Mouse (Mus musculus): ENCODE data around the gene Ralgps1.

Gene Ralgps1

DNA sequence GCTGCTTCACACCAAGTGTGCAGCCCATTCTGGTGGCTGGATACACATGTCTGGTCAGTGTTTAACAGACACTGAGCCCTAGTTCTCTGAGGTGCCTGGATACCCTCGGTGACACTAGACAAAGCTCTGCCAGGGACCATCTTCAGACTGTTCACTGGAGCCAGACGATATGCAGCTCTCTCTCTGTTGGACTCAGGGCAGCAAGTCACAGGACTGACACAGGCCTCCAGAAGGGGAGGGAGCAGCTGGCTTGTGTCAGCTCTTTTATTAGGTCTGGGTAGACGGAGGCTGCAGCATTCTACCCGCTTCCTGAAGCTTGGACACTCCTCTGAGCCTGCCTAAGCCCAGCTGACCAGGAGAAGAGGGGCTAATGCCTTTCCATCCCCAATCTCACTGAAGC is 164.2 kb downstream of the Ralgps1 start:
- peak; percentile 89 for DNase-seq

DNA sequence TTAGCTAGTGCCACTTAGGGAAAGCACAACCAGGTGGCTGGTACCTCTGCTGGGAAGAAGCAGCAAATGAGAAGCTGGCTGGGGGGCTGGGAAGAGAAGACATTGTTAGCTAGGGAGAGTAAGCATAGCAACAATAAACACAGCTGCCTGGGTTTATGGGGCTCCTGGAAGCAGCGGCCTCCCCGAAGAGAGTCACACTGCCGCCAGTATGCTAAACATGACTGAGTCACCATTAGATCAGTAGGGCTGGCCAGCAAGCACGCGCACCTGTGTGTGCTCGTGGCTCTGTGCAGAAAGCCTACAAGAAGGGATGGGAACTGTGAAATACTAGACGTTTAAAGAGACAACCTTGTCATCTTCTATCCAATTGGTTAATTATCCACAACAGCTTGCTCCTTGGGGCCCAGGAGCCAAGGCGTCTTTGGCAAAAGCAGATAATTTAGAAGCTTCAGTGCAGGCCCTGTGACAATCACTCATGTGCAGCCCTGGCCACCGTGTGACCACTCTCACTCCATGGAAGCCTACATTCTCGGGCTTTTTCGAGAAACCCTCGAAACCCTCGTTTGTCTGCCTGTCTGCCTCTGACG is 165.3 kb downstream of the Ralgps1 start:
- no peak for DNase-seq

DNA sequence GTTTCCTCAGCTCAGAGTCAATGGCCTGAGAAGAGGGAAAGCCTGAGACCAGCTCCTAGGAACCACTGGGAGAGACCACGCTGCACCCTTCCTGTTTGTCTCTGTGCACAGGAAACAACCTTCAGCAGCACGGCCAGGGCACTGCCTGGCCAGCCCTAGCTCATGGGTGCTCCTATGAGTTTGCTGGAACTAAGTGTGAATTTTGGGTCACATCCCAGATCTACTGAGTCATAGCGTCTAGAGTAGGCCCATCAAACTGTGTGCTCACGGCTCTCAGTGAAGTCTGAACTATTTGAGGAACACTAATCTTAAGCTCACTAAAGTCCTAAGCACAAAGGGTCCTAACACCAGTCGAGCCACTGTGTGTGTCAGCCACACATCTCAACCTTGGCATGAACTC is 166.3 kb downstream of the Ralgps1 start:
- DNase-seq: no peak

DNA sequence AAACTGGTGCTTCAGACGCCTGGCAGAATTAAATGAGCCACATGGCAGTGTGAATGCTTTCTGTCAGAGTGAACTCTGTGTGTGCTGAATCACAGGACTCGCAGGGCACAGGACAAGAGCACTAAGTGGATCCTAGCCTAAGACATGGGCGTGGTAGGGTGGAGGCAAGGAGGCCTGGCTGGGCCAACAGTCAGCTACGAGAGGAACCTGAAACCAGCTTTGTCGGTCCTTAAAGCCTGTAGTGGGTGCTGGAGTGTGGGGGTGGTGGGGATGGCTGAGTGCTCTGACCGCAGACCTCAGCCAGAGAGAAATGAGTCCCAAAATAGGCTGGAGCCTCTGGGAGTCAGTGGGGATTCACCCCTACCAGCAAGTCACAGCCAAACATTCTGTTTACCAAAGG is 168.0 kb downstream of the Ralgps1 start:
- no peak for DNase-seq

DNA sequence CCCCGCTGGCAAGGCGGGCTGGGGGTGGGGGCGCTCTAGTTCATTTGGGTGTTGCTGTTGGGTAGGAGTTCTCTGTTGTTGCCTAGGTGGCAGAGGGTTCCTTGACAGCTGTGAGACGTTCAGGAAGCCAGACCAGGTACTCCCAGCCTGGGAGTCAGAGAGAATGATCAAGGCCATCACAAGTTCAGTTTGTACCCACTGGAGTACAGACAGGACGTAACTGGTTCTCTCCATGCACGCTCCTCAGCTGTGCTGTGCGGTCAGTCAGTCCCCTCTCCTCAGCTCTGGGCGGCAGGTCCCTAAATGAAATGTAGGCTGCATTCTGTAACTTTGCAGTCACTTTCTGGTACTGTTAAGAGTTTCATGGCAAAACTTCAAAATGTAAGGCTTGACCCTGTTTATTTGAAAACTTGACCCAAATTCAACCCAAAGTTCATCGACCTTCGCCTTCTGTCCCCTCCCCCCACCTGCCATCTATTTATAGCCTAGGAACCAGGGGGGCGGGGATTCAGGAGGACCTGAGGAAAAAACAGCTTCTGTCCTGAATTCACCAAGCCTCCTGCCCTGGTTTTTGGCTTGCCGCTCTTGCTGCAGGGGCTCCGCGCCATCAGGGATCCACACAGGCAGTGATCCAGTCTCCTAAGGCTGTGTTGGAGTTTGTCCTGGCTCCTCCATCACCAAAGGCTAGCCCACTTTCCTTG is 170.8 kb downstream of the Ralgps1 start:
- DNase-seq: peak; percentile 63

DNA sequence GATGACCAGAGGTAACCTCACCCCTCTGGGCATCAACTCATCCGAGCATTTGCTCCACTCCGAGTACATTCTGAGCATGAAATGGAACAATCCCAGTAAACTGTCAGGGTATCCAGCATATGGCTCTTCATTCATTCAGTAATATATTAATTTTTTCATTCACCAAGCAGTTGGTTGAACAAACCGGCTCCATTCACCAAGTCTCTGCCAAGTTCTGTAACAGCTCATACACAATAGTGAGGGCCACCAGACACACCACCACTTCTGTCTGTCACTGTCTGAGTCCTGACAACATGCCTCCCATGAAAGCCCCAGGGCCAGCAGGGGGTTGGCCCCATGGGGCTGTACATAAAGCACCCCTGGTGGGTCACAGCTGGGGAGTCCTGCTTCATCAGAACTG is 181.3 kb downstream of the Ralgps1 start:
- DNase-seq: no peak

DNA sequence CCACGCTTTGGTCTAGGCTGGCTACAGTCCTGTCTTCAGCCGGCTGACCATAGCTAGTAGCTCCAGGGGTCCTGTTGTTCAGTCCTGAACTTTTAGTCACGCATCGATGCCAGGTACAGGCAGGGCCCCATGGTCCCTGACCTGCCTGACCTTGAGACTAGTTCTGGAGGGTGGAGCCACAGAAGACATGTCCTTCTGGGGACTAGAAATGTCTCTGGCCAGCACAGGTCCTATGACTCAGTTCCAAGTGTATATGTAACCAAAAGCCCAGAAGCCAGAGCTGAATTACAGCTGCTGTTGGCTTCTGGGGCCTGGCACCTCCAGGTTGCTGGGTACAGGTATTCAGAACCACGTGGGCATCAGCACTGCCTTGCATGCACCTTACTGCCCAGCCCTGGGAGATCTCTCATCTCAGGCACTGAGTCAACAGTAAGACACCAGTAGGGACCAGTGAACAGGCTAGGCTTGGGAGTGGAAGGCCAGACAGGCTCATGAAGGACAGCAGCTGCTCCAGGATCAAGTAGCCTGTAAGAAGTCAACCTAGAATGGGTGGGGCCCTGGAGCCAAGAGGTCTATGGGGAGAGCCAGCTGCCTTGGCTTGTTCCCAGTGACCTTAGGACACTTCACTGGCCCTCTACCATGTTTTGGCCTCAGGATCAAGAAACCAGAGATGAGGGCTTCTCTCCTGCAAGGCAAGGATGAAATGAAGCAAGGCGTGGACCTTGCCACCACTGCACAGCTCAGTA is 182.2 kb downstream of the Ralgps1 start:
- DNase-seq: peak; percentile 53

DNA sequence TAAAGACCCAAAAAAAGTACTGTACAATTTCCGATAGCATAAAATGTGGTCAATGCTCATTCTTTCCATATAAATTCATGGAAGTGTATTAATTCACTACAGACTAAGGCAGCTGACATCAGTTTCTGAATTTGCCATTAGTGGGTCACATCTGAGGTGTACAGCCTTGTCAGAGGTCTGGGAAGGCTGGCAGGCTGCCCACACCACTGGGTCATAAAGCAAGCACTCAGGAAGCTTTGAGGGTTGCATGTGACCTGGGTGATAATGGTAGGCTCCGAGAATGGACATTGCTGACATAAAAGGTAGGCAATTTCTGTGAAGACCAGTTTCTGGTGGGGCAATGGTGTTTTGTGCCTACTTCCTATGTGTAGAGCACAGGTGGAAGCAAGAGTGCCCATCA is 183.4 kb downstream of the Ralgps1 start:
- DNase-seq: peak; percentile 75

DNA sequence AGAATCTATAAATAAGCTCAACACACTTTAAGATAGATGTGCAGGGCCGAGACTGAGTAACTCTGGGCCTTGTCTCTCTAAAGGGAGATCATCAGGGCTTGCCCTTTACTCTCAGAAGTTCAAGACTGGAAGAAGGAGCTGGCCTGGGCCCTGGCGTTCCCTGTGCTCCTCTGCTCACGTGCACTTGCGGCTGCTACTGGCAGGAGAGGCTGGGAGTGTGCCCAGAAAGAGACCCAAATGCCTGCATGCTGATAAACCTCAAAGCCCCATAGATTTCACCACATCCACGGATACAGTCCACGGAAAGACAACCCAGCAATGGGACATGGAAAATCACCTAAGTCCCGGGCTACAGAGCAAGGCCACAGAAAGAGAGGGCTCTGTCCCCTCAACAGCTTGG is 184.8 kb downstream of the Ralgps1 start:
- DNase-seq: no peak

DNA sequence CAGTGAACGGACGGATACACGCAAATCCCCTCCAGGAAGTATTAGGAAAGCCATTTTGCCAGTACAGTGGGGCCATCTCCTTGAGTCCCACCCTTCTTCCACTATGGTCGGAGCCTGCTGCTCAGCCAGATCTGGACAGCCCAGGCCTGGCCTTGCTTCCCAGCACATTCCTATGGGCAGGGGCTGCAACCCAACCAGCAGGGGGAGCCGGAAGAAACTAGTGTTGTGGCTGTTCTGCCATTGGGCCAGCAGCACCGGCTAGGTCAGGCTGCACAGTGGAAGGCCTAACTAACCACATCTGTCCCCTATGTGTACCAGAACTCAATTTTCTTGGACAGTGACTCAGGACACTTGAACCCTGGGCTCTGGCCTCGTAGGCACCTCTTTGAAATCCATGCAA is 186.0 kb downstream of the Ralgps1 start:
- peak; percentile 74 for DNase-seq

DNA sequence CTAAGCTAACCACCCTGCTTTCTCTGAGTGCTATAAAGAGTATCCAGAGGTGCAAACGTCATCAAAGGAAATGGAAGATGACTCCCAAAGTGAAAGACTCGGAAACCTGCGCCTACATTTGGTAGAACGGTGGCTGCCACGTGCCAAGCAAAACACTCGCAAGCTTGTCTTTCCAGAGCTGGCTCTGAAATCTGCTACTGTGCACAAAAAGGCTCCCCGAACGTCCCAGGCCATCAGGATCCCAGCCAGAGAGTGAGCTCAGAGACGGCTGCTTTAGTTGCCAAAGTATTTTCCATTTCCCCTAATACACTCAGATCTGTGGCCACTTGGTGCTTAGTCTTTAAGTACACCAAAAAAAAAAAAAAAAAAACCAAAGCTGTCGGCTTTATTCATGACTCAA is 186.6 kb downstream of the Ralgps1 start:
- DNase-seq: peak; percentile 54

DNA sequence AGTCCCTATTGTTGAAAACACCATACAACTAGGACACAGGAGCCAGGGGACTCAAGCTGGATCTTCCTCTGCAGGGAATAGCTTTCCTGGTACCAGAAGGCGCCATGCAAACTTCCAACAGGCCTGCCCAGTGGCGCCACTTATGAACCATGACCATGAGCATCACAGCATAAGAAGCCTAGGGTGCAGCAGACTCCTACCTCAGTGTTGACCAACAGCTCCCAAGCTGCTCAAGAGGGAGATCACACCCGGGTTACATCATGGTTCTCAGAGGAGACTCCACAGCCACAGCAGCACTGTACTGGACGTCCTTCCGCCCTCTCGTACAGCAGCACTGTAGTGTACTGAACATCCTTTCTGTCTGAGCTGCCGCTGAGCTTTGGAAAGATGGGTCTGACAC is 188.0 kb downstream of the Ralgps1 start:
- no peak for DNase-seq

DNA sequence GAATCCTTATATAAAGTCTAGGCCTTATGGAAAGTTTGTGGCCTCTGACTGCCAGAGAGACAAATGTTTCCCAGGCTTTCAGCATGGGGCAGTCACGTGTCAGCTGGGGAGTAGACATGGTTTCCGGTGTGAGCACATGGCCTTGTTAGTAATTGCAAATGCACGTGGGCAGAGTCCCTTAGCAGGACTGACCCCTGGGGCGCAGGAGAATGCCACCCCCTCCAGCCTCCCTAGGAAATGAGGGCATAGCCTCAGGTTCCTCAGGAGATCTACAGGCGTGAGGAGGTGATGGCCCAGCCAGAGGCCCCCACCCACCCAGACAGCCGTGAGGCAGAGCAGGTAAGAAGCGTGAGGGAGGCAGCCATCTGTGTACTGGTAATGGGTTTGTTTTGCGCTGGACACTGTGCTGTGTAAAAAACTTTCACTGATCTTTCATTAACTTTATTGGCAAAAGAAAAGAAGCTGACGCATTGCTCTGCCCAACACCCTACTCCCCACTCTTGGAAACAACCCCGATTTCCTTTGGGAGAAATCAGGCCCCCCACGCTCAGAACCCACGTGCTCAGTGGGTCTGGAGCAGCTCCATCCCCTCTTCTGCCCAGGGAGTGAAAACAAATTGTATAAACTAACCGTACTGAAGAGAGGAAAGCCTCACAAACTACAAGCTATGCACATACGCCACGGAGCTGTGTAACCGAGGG is 191.2 kb downstream of the Ralgps1 start:
- DNase-seq: peak; percentile 74

DNA sequence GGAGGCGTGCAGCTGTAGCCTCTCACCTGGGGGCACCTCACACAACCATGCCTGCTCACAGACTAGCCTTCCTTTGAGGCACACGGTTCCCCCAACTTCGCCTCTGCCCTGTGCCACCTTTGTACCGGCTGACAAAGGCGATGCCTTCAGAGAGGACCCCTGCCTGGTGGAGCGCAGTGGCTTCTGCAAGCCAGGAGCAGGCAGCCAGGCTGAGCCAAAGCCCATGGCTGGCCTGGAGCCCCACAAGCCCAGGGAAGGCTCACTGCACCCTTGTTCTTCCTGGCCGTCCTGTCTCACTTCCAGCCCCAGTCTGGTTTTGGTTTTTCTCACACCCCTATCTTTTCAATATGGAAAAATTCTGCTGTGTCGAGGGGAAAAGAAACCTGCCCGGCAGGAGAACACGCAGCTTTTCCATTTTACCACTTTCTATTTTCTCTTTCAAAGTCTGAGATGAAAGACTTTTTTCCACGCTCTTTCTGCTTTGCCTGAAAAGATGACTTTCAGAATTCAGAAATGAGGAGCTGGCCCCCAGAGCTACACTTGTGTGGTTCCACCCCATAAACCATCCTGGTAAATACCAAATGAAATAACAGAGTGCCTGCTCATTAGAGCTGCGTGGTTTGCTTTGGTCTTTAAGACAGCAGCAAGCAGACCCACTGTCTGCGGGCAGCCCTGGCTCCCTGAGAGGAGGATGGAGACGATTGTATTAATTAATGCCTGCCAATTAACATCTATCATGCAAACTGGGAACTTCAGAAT is 191.9 kb downstream of the Ralgps1 start:
- DNase-seq: no peak

DNA sequence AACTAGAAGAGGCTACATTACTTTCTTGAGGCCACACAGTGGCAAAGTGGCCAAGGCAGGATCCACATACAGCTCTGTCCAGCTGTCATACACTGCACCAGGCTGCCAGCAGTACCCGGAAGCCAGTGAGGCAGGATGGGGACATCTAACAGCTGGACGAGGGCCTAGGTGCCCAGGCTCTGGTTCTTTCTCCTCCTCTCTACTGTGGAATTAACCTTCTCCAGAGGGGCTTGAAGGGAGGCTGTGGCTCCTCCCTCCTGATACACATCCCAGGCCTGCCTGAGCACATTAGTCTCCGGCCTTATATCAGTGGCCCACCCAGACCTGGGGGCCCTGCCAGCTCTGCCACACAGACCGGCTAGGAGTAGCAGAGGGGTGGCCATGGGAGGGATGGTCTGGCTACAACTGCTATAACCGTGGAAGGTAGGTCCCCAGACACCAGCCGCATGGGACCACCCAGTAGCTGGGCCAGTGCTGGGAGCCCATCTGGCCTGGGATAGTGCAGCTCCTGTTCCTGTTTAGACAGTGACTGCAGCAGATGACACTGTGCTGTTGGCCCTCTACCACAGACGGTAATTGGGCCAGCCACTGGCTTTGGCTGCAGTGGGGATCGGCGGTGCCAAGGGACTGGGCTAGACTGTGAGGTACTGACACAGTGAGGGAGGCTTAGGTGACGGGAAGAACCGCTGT is 192.9 kb downstream of the Ralgps1 start:
- no peak for DNase-seq

DNA sequence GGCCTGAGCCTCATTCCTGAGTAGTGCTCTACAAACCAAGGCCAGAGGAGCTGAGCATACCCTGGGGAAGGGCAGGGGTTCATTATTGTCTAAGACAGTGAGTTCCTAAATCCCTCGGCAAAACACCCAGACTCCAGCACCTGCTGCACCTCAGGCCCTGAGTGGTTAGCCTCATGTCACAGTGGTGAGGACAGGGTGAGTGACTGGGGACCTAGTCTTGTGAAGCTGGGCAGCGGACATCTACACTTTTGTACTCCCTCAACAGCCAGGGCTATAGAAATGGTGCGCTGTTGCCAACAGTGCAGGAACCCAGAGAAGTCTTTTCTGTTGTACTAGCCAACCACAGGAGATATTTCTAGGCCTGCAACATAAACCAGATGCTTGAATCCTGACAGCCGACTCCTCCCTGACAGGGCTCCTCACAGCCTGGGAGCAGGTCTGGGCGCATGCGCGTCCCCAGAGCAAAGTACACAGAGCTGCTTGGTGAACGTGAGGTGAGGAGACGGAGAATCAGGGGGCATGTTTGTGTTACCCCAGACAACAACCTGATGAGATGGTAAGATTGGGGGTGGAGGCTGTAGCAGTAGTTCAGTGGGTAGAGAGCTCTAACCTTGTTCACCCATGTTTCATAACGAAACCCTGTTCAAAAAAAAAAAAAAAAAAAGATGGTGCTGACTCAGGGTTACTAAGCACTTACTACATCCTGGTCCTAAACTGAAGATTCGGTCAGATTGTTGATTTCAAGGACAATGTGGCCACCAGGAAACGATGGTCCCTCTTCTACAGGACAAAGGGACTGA is 193.6 kb downstream of the Ralgps1 start:
- peak; percentile 63 for DNase-seq

DNA sequence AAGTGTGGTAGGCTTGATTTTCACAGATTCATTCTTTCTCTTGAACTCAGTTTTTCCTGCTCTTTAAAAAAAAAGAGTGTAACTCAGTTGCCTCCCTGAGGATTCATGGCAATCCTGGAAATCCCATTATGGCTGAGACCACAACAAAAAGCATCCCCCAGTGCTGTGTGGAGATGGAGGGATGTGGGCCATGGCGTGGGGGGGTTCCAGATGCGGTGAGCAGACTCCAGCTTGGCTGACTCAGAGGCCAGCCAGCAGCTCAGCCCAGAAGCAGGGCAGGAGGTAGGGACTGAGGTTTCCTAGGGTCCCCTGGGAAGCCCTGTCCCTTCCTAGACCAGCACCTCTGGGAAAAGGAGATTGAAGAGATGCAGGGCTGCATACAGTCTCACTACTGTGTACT is 194.4 kb downstream of the Ralgps1 start:
- no peak for DNase-seq

DNA sequence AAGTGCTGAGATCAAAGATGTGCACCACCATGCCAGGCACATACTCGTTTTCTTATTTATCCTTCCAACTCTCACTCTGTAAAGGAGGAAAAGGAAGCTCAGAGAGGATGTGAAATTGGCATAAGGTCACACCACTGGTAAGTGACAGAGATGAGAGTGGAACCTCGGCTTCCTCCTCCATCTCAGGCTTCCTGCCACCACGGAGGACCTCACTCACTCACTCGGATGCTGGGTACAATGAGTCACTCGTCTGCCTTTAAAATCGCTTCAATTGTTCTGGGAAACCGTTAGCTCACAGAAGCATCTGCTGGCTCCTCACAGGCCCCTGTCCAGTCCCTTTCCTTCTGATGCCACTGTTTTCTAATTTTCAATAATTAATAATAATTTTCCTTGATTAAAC is 194.8 kb downstream of the Ralgps1 start:
- DNase-seq: no peak

DNA sequence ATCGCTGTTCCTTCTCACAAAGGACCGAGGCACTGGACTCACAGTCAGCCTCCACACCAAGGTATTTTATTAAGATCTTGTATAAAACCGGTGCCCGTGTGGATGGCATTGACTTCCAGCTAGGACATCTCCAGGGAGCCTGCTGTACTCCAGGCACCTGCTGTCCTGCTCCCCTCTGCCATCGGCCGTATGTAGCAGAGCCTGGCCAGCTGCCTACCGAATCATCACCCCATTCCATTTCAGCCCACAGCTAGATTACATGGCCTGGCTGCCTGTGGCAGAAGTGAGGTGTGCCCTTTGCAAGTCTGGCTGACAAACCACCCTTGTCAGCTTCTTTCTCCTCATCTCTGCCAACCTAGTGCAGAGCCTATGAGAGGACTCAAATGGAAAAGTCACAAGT is 197.6 kb downstream of the Ralgps1 start:
- no peak for DNase-seq

DNA sequence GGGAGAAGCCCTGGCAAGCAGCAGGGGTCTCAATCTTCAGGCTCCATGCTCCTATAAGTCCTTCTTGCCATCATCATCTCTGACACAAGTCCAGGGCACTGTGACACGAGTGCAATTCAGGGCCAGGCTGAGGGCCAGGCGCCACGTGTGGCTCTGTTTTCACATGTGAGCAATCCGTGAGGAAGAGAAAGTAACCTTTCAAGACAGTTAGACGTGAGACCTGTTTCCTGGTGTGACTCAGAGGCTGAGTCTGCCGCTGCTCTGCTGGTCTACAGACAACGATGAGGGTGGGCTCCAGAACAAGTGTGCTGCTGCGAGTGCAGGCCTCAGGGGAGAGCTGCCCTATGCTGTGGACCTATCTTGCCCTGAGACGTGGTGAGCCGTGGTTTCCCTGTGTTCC is 198.2 kb downstream of the Ralgps1 start:
- no peak for DNase-seq
